Mouse (Mus musculus): ENCODE results near the gene Fam169b. TPM values are rescaled to one million over a fixed set of nuclear protein-coding genes. Genes with fewer than 3 reads are reported as not detected.

Fam169b gene
- polyA plus RNA-seq, 2 experiments from 2014 or later, result 124 to 148 TPM

DNA sequence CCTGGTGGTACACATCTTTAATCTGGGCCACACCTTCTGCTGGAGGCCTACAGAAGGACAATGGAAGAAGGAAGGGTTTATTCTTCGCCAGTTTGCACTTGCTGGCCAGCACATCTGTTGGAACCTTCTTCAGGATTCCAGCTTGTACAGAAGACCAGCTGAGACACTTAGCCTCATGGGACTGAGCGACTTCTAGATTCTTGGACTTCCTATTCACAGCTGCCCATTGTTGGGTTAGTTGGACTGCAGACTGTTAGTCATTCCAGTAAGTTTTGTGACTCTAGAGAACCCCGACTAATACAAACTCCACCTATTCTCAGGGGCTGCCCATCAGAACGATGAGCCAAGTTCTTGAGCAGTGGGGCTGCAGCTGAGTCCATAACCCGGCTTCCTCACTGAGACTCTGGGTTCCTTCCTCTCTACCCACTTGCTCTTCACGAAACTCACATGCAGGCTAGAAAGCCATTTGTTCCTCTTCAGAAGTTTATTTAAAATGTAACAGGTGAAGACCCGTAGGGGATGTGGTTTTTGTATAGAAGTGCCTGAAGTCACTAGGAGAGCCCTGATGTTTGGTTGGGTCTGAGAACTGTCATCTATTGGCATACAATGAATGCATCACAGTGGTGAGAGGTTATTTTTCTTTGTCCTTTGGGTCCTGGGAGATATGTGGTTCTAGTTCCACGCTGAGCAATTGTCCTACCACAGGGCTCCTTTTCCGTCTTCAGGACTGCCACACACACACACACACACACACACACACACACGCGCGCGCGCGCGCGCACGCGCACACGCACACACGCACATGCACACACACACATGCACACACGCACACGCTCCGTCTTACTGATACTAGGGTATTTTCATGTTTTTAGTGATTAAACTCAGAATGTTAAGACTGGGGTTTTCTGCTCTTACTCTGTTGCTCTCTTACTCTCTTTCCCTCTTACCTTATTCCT lies 13.2 kb downstream of the Fam169b start:
- ATAC-seq, result peak; percentile 38

DNA sequence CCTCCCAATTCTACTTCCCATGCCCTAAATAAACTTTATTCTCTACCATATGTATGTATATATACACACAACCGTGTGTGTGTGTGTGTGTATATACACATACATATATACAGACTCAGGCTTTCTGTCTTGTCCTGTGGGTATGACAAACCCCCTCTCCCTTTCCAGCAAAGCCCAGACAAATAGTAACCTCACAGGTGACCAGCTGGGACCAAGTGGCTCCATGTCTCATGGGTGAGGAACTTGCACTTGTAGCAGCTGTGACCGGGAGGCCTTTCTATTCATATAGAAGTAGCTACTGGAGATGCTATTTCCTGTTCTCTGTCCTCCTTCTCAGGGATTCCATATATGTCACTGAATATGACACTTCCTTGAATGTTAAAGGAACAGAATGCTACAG lies 13.9 kb downstream of the Fam169b start:
- ATAC-seq, result peak; percentile 13

DNA sequence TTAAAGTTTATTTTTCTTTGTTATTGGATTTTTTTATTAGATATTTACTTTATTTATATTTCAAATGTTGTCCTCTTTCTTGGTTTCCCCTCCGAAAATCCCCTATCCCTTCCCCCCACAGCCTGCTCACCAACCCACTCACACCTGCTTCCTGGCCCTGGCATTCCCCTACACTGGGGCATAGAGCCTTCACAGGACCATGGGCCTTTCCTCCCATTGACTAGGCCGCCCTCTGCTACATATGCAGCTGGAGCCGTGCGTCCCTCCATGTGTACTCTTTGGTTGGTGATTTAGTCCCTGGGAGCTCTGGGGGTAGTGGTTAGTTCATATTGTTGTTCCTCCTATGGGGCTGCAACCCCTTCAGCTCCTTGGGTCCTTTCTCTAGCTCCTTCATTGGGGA lies 14.4 kb downstream of the Fam169b start:
- ATAC-seq, result peak; percentile 16

DNA sequence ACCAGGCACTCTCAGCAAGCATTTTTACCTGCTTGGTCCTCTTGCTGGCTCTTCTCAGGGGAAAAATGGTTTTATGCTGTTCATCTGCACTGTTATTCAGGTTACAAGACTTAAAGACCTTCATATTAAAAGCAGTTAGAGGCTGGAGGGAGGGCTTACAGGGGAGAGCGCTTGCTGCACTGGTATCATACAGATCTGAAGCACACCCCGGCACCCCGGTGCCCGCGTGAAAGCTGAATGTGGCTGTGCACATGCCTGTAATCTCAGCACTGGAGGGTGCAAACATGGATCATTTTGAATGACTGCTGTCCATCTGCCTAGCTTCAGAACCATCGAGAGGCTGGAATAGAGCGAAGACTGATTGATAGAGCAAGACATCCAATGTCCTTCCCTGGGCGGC lies 15.4 kb downstream of the Fam169b start:
- no peak for ATAC-seq

DNA sequence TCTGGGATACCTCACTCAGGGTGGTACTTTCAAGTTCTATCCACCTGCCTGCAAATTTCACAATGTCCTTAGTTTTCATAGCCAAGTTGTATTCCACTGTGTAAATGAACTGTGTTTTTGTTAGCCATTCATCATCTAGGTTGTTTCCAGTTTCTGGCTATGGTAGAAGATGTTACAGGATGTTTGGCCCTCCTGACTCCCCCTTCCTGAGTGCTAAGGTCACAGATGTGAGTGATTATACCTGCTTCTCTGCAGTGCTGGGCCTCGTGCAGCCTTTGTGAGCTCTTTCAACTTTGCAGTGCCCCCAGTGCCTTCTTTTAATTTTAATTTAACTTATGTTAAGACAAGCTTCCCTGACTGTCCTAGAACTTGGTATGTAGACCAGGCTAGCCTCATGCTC lies 18.0 kb downstream of the Fam169b start:
- peak; percentile 36 for ATAC-seq

DNA sequence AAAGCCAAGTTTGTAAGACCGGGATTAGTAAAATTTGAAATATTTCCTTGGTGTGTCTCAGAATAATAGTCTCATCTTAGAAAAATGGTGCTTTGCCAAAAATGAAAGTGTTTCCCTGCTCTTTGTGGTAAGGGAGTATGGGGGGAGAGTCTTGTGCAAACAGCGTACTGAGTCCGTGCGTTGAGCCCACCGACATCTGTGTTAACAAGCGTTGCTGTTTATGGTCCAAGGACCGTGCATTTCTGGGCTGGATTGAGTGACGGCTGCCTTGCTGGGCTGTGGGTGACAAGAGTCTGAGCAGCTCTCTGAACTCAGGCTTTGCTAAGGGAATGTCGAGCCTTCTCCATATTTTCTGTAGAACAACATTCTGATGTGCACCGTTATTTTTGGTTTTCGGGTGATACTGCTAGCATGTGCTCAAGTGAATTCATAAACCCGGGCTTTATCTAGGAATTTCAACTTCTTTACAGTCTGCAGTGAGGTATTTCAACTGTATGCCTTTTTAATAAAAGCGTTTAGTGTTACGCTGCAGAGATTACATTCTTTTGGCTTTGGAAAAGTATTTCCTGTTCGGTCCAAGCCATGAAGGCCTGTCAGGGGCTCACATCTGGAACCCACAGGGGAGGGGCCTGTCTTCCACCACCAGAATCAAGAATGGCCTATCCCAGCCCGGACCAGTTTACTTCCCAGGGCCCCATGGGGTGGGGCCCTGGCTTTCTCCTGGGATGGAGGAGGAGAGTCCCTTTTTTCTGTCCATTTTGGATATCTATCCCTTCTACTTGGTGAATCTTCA lies 20.6 kb downstream of the Fam169b start:
- no peak for ATAC-seq

DNA sequence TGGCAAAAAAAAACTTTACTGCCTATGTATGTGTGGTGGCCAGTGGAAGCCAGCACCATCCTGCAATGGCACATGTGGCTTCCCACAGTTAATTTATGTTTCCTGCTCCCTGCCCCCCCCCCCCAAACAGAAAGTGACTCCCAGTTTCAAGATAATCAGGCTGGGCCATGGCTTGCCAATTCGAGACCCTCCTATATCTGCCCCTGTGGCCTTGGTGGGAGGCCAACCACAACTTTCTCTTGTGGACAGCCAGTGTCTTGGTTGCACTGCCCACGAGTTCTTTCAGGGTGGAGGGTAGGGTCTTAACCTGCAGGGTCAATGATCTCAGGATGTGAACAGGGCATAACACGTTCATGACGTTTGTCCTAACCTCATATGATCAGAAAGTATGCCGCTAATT lies 22.8 kb downstream of the Fam169b start:
- no peak for ATAC-seq

DNA sequence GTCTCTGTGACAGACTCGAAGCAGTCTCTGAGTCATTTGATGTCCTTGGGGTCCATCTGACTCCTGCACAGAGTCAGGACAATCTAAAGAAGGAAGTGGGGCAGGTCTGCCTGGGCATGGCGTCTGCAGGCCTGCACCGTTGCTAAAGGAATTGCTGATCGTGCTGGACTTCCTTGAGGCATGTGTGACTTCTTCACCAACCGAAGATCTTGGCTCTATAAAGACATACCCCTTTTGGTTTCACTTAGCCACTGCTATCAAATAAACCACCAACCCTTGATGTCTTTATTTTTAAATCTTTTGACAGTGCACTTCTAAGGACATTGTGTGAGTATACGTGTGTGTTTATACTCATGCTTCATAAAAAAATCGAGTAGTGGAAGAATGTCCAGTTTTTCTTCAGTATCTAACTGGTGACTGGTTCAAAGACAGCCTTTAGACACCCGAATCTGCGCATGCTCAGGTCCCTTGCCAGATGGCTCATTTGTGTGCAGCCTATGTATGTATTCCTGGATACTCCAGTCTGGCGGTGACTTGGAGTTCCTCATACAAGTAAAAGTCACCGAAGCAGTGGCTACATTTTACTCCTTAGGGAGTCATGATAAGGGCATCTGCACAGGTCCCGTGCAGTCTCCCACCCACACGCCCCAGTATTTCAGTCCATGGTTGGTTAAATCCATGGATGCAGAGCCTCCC lies 24.9 kb downstream of the Fam169b start:
- ATAC-seq, result peak; percentile 53

DNA sequence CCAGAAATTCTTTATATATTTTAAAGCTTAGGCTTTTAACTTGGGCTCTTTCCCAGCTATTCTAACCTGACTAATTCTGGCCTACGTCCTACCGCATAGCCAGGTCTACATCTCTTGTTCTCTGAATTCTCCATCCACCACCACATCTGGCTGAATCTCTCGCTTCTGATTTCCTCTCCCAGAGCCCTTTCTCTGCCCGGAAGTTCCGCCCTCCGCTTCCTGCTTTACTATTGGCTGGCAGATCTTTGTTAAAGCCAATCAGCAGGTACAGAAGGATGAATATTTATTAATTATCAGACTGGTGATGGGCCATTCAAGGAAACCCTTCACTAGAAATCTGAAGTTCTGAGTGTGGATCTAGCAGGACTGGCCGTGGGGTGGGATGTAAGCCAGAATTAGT lies 27.5 kb downstream of the Fam169b start:
- no peak for ATAC-seq

DNA sequence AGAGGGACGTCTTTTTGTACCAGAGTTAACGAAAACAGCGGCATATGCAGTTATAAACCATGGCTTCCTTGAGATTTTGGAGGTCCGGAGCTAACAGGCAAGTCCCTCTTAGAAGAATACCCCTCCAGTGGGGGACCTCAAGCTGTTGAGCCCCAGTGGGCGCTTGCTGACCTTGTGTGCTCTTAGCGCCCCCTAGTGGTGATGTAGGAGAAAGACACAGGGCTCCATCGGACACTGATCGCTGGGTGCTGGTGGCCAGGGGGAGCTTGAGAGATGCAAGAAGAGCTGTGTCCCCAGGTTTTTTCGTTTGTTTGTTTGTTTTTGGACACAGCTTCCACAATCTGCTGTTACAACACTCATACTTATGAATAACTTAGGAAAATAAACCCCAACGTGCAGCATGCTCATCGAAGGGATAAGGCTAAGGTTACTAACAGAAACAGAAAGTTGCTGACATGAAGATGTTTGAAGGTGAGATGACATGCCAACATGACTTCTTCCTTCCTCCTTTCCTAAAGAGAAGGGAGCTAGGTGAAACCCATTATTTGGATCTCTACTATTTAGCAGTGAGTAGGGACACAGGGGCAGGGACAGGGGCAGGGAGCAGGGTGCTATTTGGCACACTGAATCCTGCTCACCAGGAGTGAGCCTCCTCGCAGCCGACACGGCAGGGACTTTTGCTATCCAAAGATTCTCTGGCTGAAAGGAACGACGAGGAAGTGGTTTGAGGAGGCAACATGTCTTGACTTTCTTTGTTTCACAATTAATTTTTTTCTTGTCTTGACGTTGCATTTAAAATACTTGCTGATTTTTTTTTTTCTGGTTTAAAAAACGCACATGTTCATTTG lies 29.2 kb downstream of the Fam169b start:
- ATAC-seq, result peak; percentile 50

DNA sequence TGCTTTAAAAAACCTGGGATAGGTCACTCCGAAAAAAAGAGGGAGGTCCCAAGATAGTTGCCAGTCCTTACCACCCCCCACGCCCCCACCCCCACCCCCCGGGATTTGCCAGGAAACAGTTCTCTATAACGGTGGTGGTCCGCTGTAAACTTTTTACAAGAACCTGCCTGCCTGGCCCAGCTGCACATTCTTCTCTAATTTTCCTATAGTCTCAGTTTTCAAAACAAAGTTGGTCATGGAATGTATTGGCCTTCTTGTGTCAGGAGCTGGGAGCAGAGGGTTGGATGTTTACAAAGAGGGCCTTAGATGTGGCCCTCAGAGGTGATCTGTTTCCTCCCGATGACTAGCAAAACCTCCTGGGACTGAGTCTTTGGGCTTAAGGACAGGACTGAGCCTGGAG lies 30.0 kb downstream of the Fam169b start:
- ATAC-seq, result no peak

DNA sequence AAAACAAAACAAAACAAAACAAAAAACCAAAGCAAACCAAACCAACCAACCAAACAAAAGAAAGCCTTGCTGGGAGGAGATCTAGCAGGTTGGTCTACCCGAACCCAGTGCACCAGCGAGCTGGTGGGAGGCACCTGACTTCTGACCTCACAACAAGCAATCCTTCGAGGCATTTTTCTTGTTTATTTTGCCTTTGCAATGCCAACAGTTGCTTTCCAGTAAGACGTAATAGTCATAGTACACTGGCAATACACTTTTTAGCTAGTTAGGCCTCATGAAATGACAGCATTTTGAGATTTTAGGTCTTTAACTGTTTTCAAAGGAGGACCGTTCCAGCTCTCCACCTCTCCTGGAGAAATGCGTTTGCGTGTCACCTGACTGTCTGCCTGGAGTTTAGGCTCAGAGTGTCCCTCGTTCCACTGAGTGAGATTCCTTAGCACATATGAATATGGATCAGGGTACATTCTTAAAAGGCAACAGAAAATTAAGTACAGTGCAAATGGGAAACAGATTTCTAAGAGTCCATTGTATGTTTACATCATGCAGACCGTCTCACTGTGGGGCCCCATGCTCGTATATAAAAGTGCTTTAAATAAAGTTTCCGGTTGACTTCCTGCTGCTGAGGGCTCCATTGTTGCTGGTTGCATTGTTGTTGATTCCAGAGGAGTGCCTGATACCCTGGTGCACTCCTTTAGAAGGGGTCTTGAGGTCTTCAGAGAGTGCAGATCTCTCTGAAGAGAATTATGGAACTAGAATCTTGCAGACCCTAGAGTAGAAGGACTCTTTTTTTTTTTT lies 32.3 kb downstream of the Fam169b start:
- ATAC-seq, result no peak

DNA sequence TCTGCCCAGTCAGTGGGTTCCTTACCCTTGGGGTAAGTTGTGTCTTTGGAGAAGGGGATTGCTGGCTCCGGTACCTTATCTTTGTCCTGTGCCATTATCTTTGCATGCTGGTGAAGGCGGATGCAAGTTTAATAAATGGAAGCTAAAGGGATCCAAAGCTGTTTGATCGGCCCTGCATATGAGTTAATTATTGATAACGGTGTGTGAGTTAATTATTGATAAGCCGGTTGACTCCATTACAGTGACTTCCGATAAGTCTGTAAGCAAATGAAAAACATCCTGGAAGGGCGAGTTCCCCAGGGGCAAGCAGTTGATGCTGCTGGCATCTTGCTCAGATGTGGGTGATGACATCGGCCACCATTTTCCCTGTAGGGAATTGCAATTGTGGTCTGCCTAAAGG lies 33.1 kb downstream of the Fam169b start:
- ATAC-seq, result no peak

DNA sequence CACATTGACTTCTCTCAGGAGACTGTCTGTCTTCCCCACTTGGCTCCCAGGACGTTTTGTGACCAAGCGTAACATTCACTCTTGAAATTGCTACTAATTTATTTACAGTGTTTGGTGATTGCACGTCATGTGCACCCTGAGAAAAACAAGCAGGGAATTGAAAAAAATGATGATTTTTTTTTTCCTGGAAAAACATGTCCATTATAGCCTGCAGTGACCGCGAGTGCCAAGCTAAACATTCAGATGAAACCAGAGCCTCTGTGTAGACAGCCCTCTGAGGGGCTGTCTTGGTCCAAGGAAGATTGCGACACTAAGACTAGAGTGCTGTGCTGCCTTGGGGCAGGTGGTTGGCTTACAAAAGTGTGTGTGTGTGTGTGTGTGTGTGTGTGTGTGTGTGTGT lies 37.8 kb downstream of the Fam169b start:
- no peak for ATAC-seq

DNA sequence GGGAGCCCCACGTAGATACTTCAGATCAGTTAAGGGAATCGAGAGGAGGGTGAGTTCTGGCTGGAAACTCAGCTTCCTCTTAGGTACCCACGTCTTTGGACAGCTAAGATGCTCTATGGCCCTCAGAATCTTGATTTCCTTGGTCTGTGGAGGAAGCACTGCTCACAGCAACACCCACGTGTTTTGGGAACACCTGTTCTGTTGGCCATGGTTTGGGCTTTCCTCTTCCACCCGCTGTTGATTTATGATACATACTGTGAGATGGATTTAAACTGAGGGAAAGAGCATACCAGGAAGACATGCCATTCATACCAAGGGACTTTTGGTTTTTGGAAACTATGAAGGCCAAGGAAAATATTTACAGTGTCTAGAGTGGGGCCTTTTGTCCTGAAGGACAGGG lies 38.8 kb downstream of the Fam169b start:
- no peak for ATAC-seq

DNA sequence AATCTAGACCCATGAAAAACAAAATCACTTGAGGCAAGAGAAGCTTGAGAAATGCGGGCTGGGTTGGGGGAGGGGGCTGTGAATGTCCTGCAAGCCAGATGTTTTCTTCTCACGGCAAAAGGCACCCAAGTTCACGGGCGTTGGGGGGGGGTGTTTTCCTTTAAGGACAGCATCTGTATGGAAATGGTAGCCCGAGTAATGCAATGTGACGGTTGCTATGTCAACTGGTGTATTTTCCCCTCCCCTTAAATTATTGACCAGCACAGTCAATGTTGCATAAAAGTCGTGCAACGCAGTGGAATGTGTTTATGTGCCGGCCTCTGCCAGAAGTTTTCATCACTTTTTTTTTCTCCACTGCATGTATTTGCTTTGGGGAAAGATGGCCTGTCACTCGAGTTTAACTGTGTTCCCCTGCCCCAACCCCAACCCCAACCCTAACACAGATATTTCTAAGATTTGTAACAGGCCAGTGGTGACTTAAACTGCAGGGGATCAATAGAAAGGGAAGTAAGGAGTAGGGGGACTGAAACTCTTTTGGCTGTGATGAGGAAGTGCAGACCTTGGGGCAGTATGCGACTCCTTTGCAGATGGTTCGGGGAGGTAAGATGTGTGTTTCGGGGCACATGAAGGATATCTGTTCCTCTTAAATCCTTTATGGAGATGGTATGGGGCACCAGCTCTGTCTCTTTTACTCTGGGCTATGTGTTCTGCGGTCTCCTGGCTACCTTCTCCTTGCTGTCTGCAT lies 39.6 kb downstream of the Fam169b start:
- ATAC-seq, result no peak

DNA sequence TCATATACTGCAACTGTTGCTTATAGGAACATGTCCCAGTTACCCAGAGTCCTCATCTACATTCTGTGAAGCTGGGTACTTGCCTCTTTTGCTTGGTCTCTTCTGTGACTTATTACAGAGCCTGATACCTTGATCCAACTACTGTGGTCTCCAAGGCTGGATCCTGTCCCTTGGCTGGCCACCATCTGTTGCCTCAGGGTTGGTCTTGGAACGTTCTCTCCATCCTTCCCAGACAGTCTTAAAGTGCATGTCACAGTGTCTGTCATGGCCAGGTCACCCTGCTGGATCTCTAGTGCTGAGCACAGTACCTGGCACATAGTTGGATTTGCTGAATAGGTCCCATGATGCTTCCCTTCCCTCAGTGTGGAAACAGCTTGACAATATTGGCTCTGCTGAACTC lies 40.6 kb downstream of the Fam169b start:
- ATAC-seq, result no peak

DNA sequence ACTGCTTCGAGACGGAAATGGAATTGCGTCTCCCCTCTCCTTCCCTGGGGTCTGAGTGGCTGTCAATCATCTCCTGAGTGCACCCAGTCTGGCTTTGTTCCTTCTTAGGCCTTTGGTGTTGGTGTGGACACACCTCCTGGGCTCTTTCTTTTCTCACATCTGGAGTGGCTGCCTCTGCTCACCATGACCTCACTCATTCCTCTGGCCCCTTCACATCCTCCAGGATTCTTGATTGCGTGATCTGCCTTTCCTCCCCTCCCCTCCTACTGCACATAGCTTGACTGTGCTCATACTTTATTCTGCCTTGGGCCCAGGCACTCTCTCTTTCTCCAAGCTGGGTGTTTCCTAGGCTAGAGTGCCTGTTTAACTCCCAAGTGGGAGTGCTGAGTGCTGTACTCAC lies 41.4 kb downstream of the Fam169b start:
- no peak for ATAC-seq

DNA sequence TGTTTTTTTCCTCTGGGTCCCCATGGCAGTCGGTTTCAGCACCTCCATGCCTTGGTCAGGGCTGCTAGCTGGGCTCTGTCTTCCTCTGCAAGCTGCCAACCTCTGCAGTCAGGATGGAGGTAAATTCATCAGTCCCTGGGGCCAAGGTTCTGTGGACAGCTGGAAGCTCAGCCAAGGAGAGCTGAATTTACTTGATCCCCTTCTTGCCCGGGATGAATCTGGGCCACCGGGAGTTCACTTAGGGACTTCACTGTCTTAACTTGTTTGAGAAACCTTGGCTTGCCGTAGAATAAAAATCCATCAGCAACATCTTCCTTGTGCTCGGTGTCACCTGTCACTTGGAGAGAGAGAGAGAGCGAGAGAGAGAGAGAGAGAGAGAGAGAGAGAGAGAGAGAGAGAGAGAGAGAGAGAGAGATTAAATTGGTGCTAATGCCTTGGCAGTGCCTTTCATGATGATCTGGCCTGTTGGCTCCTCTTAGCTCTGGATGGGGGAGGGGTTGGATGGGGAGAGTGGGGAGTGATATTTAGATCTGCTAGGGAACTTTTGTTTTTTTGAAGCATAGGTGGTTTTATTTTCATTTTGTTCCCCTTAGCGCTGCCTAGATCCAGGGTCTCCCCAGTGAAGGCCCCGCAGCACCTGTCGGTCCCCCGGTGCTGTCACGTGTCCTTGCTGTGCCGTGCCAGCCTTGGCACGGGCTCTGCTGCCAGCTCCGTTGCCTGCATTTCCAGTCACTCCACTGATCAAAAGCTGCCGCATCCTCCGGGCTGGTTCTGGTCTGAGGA lies 44.6 kb downstream of the Fam169b start:
- ATAC-seq, result no peak

DNA sequence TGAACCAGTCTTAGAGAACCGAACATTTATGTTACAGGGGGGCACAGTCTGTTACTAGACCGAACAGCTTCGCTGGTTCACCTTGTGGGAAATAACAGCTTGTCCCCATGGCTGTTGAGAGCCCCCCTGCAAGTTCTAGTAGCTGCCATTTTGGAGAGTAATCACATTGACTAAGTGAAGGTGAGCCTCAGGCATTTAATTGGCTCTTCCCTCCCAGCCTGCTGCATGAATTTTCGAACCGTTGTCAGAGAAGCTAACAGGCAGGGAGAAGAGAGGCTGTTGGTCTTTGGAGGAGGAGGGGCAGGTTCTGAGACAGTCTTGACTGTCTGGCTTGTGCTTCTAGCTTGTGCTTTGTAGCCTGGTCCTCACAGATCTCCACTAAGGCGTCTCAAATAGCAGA lies 45.3 kb downstream of the Fam169b start:
- no peak for ATAC-seq

Data from CD4-positive, CD25-positive, alpha-beta regulatory T cell, adult 4 months (primary cell).